Mouse (Mus musculus) ES-E14 (cell line): ENCODE data around the gene Wfdc2.

Experiments used
- CHD2 ChIP-seq: IDR thresholded peaks from 2 replicates; pipeline ENCODE4 v1.6.1; 2014; ENCODE audit warnings: mild to moderate bottlenecking, low read depth, low read length, inconsistent platforms
- ZC3H11A ChIP-seq: IDR thresholded peaks from 2 replicates; pipeline ENCODE4 v1.6.1; 2012; ENCODE audit warnings: low read depth, mild to moderate bottlenecking, inconsistent platforms, low read length, borderline replicate concordance

GRCm38 (mm10) chr2:164560106-164560505, 2.1 kb upstream of the Wfdc2 start:
- TF ChIP-seq CHD2 (no peak), ZC3H11A (no peak)
